Mouse (Mus musculus) cortical plate, adult 2 months (tissue): ENCODE measurements around the gene Tmem222. TPM values are rescaled to one million over a fixed set of nuclear protein-coding genes. Genes with fewer than 3 reads are reported as not detected.

Source experiments
- H3K27ac ChIP-seq: fragments of 200-500 bp; 2 replicates; pipeline ENCODE4 v1.5.1; 2012; ENCODE audit warnings: low read length, control low read depth, inconsistent platforms; ENCODE audit not compliant: insufficient read depth
- H3K4me1 ChIP-seq: fragments of 200-500 bp; 2 replicates; pipeline ENCODE4 v1.6.1; 2011; ENCODE audit warnings: low read length; ENCODE audit not compliant: control insufficient read depth, insufficient read depth
- H3K4me3 ChIP-seq: fragments of 200-500 bp; 2 replicates; pipeline ENCODE4 v1.5.1; 2011; ENCODE audit warnings: mild to moderate bottlenecking, low read length, control low read depth; ENCODE audit not compliant: insufficient read depth
- CTCF ChIP-seq: fragments of 200-500 bp; IDR thresholded peaks from 2 replicates; pipeline ENCODE4 v1.5.1; 2011; ENCODE audit warnings: mild to moderate bottlenecking, control low read depth, low read length; ENCODE audit not compliant: insufficient read depth; ENCODE audit errors: extremely low read depth
- POLR2A ChIP-seq: fragments of 200-500 bp; IDR thresholded peaks from 2 replicates; pipeline ENCODE4 v1.6.1; 2011; ENCODE audit warnings: mild to moderate bottlenecking, low read length, control low read depth; ENCODE audit not compliant: insufficient read depth; ENCODE audit errors: extremely low read depth
- polyA plus RNA-seq: library from polyadenylated mRNA; depleted of rRNA; stranded (reverse); fragments of >200 nt; gene quantifications from 2 replicates; pipeline ENCODE4 v1.2.3, GENCODE M21; 2012

The Tmem222 gene
- polyA plus RNA-seq, 1 experiment: 173 TPM

DNA sequence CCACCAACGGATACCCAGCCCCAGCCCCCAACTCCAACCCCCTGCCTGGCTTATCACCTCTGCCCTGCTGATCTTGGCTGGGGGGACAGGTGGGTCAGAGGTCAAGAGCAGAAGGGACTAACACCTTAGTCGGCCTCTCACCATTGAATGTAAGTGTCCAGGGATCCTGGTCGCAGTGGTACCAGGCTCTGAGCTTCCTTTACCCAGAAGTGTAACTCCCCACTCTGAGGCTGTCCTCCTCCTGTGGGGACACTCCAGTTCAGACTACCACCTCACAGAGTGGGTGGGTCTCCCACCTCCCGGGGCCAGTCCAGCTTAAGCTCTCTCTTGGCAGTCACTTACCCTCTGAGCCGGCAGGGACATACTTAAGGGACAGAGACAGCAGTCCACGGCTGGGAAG lies 22.2 kb downstream of the Tmem222 start:
- no peak for TF ChIP-seq CTCF
- TF ChIP-seq POLR2A: no peak
- no peak overlapping the region for H3K27ac ChIP-seq
- H3K4me1 ChIP-seq: no peaks in the 10 kb centered on the region

DNA sequence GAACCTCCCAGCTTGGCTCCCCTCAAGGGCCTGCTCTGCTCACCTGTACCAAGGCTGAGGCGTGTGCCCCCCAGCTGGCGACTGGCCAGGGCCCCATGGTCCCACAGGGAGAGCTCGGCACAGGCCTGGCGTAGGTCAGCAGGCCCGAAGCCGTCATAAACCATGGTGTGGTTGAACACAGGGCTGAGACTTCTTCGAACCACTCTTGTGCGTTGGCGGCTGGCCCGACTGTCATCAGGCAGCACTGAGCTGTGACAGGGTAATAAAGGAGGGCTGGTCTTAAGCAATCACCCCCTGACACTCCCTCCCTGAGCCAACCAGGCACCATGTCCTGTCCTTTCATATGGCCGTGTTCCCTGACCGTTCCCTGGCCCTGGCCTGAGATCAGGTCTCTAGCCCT lies 24.2 kb downstream of the Tmem222 start:
- H3K27ac ChIP-seq: no peak overlapping the region
- H3K4me3 ChIP-seq: no peak overlapping the region
- no peaks in the 10 kb centered on the region for H3K4me1 ChIP-seq
- no peak for TF ChIP-seq CTCF
- no peak for TF ChIP-seq POLR2A

More for the DNA sequence above, 22.2 kb downstream of the Tmem222 start:
- H3K4me3 ChIP-seq: no peak overlapping the region

DNA sequence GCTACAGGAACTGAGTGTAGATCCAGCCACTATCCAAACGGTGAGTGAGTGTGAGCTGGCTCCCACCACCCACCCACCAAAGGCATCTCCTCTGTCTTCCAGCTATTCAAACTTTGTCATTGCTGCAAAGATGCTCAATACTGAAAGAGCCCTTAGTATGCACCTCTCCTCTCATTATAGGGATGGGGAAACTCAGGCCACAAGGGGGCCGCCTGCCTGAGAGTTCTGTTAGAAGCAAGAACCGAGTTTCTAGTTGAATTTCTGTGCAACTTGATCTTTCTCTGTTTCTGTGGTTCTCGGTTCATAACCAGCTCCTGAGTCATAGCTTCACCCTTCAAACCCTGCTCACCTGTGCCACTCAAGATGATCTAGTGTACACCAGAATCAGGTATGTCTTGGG lies 25.5 kb downstream of the Tmem222 start:
- no peaks in the 10 kb centered on the region for H3K4me1 ChIP-seq
- no peak overlapping the region for H3K27ac ChIP-seq
- peak; percentile 24; the same call in 1 of the 2 replicates for TF ChIP-seq CTCF
- TF ChIP-seq POLR2A: no peak
- H3K4me3 ChIP-seq: no peak overlapping the region

DNA sequence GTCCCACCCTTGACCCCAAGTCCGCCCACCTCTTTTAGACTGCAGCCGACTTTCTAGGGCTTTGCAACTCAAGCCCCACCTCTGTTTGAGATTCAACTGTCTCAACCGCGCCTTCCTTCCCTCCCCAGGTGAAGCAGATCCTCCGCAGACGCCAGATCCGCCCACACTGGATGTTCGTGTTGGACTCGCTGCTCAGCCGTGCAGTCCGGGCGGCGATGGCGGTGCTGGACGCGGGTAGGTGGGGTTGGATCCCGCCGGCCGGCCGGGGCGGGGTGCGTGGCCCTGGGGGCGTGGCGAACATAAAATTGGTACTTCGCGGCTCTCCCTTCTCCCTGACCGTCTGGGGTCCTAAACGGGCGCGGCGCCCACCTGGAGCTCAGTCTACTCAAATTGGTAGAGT lies 26.4 kb downstream of the Tmem222 start:
- H3K4me1 ChIP-seq: no peaks in the 10 kb centered on the region
- TF ChIP-seq POLR2A (no peak), CTCF (no peak)
- peak overlapping the region; percentile 19; the same call in 1 of the 2 replicates for H3K4me3 ChIP-seq
- H3K27ac ChIP-seq: no peak overlapping the region

DNA sequence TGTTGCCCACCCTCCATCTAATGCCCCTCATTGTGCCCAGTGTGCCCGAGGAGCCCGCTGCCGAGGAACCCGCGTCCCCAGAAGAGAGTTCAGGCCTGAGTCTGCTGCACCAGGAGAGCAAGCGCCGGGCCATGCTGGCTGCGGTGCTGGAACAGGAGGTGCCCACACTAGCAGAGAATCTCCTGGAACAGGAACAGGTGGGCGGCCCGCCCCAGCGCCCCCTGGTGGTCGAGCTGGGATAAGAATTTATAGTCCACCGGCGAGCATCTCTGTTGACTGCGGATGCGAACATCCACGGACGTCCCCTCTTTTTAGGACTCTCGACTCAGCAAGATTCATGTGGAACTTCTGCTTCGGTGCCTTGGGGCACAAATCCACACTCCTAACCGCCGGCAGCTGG lies 27.0 kb downstream of the Tmem222 start:
- Histone ChIP-seq H3K4me3 (peak overlapping the region; percentile 19), H3K4me1 (no peaks in the 10 kb centered on the region), H3K27ac (no peak overlapping the region)
- TF ChIP-seq POLR2A (no peak), CTCF (peak; percentile 53)

DNA sequence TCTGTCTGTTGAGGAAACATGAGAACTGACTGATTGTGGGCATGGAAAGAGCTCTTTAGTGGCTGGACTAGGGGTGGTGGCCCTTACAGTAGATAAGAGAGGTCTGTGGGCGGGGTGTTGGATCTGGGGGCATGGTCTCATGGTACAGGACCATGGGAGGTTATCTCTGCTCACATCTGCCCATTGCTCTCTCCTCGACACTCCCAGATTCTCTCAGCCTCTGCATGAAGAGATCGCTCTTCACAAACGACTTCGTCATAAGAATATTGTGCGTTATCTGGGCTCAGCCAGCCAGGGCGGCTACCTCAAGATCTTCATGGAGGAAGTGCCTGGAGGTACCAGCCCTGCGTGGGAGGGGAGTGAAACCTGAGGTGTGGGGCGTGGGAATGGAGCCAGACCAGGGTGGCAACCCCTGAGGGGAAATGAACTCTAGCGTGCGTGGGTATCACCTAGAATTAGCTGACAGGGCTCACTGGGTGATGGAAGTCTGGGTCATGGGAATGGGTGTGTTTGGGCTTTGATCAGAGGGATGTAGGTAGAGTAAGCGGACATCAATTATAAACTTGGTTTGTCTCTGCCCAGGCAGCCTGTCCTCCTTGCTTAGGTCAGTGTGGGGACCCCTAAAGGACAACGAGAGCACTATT lies 29.7 kb downstream of the Tmem222 start:
- no peak for TF ChIP-seq CTCF
- no peak for TF ChIP-seq POLR2A

DNA sequence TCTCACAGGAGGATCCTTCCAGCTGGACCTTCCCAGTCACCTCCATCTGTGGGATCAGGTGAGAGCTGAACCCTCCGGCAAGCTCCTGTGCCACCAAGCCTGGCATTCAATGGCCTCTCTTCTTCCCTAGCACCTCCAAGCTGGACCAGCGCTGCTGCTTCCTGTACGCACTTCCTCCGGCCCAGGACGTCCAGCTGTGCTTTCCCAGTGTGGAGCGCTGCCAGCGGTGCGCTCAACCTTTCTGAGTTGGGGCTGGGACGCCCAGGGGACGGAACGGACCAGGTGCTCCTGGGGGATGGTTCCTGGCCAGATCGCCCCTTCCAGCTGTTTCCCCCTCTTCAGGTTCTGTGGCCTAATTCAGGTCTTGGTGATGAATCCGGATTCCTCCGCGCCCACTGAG lies 30.5 kb downstream of the Tmem222 start:
- Histone ChIP-seq H3K27ac (no peak overlapping the region), H3K4me1 (no peaks in the 10 kb centered on the region), H3K4me3 (no peak overlapping the region)
- TF ChIP-seq CTCF (no peak), POLR2A (no peak)

More for the DNA sequence above, 29.7 kb downstream of the Tmem222 start:
- Histone ChIP-seq H3K27ac (no peak overlapping the region), H3K4me1 (no peaks in the 10 kb centered on the region), H3K4me3 (no peak overlapping the region)

DNA sequence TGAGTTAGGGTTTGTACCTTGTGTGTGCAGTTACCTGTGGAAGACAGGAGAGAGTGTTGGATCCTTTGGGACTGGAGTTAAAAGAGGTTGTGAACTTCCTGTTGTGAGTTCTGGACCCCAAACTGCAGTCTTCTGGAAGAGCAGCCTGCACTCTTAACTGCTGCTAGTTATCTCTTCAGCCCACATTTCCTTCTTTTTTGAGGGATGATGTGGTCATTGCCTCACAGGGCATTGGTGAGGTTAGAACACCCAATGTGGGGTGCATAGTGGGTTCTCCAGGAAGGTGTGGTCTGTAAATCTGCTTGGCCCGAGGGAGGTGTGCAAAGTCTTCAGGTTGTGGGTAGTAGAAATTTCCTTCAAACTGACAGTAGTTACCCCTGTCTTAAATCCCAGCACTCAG lies 33.3 kb downstream of the Tmem222 start:
- TF ChIP-seq POLR2A: no peak
- TF ChIP-seq CTCF: no peak
- Histone ChIP-seq H3K27ac (no peak overlapping the region), H3K4me3 (no peak overlapping the region), H3K4me1 (no peaks in the 10 kb centered on the region)

DNA sequence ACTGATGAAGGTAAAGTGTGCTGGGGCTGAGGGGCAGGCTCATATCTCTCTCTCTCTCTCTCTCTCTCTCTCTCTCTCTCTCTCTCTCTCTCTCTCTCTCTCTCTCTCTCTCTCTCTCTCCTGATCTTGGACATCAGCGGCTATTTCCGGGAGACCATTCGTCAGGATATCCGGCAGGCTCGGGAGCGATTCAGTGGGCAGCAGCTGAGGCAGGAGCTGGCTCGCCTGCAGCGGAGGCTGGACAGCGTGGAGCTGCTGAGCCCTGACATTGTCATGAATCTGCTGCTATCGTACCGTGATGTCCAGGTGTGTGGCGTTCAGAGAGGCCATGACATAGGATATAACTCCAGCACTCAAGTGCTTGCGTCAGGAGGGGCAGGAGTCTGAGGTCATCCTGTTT lies 34.1 kb downstream of the Tmem222 start:
- H3K4me1 ChIP-seq: no peaks in the 10 kb centered on the region
- TF ChIP-seq CTCF: no peak
- TF ChIP-seq POLR2A: no peak
- H3K4me3 ChIP-seq: no peak overlapping the region
- no peak overlapping the region for H3K27ac ChIP-seq

DNA sequence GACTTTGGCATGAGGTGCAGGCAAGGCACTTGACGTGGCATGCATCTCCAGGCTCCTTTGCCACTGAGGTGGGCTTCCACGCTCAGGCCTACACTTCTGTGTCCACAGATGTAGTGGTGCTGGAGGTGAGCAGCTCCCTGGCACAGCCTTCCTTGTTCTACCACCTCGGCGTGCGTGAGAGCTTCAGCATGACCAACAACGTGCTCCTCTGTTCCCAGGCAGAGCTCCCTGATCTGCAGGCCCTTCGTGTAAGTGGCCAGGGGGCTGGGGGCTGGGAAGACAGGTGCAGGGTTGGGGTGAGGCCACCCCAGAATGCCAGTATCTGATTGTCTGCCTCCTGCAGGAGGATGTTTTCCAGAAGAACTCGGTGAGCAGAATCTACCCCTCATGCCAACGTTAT lies 34.9 kb downstream of the Tmem222 start:
- no peak overlapping the region for H3K4me3 ChIP-seq
- H3K27ac ChIP-seq: no peak overlapping the region
- no peaks in the 10 kb centered on the region for H3K4me1 ChIP-seq
- no peak for TF ChIP-seq CTCF
- TF ChIP-seq POLR2A: no peak
